In genomic region chr8:47205472-47205871, GRCm38 (mm10) we compare ENCODE assay signal across 16 mouse cellular contexts.
DNase-seq lines count a peak whose midpoint lies in the region; TF ChIP-seq lines count a peak whose summit lies in the region.
"Had no signal": no experiment of that assay in that cellular context is flagged by ENCODE, and none has a peak within 500 bp of the region (broad histone marks: within the 10 kb centered on the region; RNA-seq: fewer than 3 reads in every experiment).

No protein-coding gene starts in this region.

- no peak overlapping the region for H3K4me3 ChIP-seq in layer of hippocampus, adult 2 months
- H3K4me3 ChIP-seq in E14TG2a.4 (replicated peaks; ENCODE audit: low read length), result 0 out of 2 replicates have a peak overlapping the region, but pooled peaks have one; percentile 7
- no peak overlapping the region for H3K4me3 ChIP-seq in cortical plate, adult 2 months (ENCODE audit: insufficient read depth, low read length)
- H3K4me3 ChIP-seq: forebrain, embryonic 13.5 days; limb, embryonic 12.5 days; midbrain, embryonic 15.5 days had no signal

- TF ChIP-seq CTCF in layer of hippocampus, adult 2 months (conservative IDR thresholded peaks at IDR 0.05), result peak; percentile 54
- no peak; the same call in 1 of the 2 replicates for TF ChIP-seq CTCF in E14TG2a.4 (conservative IDR thresholded peaks at IDR 0.05; ENCODE audit: low read length)
- 0 out of 2 replicates have a peak, but pooled peaks have one; percentile 17 for TF ChIP-seq CTCF in cortical plate, adult 2 months (IDR thresholded peaks at IDR 0.05; ENCODE audit: extremely low read depth, insufficient read depth, low read length)

- TF ChIP-seq POLR2A in cortical plate, adult 2 months (IDR thresholded peaks at IDR 0.05; ENCODE audit: extremely low read depth, insufficient read depth, low read length), result no peak

- H3K27ac ChIP-seq in layer of hippocampus, adult 2 months, result no peak overlapping the region
- no peak overlapping the region for H3K27ac ChIP-seq in cortical plate, adult 2 months (ENCODE audit: insufficient read depth, low read length)
- H3K27ac ChIP-seq: forebrain, embryonic 13.5 days; limb, embryonic 12.5 days; liver, embryonic 14.5 days; midbrain, embryonic 15.5 days had no signal

- H3K27me3 ChIP-seq in E14TG2a.4 (ENCODE audit: insufficient read depth, low read length), result no peaks in the 10 kb centered on the region
- H3K27me3 ChIP-seq: forebrain, embryonic 13.5 days; limb, embryonic 12.5 days; midbrain, embryonic 15.5 days had no signal

- H3K36me3 ChIP-seq in E14TG2a.4 (ENCODE audit: insufficient read depth, low read length), result no peaks in the 10 kb centered on the region

- peak; percentile 74 for DNase-seq in heart, adult 11 months
- no peak for DNase-seq in heart, adult 8-10 months (ENCODE audit: low spot score)
- DNase-seq in layer of hippocampus, adult 2 months (ENCODE audit: low spot score in 2 of 2), result no peak
- no peak for DNase-seq in layer of hippocampus, adult 9-10 months (ENCODE audit: low spot score)
- no peak for DNase-seq in cerebellum, adult 11 months
- DNase-seq in T-cell, adult 2 months (ENCODE audit: low spot score), result no peak
- DNase-seq: cerebellum, postnatal 14 days; heart, postnatal 36 days; spleen, adult 18-20 months; thymus, adult 2 months had no signal

- H3K4me1 ChIP-seq in E14TG2a.4 (replicated peaks; ENCODE audit: low read depth, low read length), result peaks cover 33% of the 10 kb centered on the region
- peaks cover 2% of the 10 kb centered on the region; the same call in 1 of the 2 replicates for H3K4me1 ChIP-seq in cortical plate, adult 2 months (ENCODE audit: control insufficient read depth, insufficient read depth, low read length)

- H3K9me3 ChIP-seq in E14TG2a.4 (ENCODE audit: low read length), result no peaks in the 10 kb centered on the region
- H3K9me3 ChIP-seq: limb, embryonic 12.5 days; midbrain, embryonic 15.5 days had no signal
